Mouse (Mus musculus) spleen, adult 2 months (tissue): Measurements from ENCODE around the gene Tmbim4.

Experiments
- CTCF ChIP-seq: fragments of 200-500 bp; IDR thresholded peaks from 2 replicates; pipeline ENCODE4 v1.5.1; 2011; ENCODE audit warnings: mild to moderate bottlenecking, inconsistent platforms; ENCODE audit not compliant: insufficient read depth, insufficient read length, insufficient replicate concordance; ENCODE audit errors: extremely low read depth
- POLR2A ChIP-seq: fragments of 200-500 bp; IDR thresholded peaks from 2 replicates; pipeline ENCODE4 v1.6.1; 2011; ENCODE audit warnings: low read depth, low read length, inconsistent platforms

DNA sequence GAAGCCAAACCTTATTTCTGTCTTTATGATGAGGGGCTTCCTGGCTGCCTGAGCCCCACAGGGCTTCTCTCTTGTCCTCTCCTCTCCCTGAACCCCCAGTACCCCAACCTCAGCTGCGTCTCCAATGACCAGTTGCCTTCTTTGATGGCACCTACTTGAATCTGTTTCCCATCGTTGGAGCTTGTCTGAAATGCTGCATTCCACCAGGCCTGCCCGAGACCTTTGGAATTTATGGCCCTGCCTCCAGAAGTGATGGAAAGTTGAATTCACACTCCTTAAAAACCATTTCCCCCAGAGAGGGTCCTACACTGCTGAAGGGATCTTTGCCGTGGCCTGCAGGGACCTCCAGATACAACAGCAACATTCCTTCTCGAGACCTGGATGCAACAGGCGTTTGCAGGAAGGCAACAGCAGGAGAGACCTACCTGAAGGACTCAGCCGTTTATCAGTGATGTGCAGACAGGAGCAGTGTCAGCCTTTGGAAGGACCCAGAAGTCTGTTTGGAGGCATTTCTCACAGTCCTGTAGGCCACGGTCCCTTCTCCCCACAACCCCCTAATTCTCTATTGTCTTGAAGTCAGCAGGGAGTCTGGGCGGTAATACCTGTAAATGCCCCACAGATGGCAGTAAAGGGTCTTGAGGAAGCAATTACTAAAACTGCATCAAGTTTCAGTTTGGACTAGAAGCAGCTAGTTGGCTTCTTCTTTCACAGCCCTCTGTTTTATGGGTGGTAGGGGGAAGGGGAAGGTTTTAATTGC is 45.8 kb downstream of the Tmbim4 start:
- TF ChIP-seq CTCF (0 out of 2 replicates have a peak, but pooled peaks have one; percentile 11), POLR2A (no peak)
